Mouse (Mus musculus): ENCODE results near the gene Bcl2.

Bcl2 gene

DNA sequence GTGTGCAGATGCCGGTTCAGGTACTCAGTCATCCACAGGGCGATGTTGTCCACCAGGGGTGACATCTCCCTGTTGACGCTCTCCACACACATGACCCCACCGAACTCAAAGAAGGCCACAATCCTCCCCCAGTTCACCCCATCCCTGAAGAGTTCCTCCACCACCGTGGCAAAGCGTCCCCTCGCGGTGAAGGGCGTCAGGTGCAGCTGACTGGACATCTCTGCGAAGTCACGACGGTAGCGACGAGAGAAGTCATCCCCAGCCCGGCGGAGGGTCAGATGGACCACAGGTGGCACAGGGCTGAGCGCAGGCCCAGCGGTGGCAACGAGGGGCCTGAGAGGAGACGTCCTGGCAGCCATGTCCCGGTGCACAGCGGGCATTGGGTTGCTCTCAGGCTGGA, 1.7 kb downstream of the Bcl2 start:
- DNase-seq (ENCODE audit: low spot score) = no peak

DNA sequence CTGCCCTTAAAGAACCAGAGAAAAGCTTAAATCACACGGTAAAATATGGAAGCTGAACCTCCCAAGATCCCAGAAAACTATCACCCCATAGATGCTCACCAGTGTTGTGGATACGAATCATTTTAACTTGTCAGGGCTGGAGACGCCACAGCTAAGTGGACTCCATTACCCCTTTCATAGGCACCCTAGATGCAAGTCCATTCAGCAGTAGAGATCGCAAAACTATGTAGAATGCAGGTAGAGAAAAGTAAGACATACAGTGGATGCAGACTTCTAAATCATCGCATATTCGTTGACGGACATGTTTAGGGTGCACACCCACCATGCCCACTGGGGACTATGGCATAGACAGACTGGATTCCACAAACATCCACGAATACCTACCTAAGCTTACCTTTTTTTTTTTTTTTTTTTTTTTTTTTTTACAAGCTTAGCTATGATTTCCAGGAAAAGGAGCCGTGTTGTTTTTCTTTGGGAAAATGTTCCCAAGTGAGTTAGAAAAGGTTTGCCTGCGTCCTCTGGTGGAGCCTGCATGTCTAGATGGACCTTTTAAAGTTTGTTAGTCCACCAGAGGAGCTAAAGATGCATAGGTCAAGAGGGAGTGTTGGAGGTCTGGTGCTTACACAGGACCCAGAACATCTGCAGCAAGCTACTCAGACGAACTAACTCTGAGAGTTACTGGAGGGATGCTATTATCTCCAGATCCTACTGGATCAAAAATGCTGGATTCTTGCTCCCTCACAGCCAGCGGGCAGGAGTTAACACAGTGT, 2.5 kb downstream of the Bcl2 start:
- no peak for DNase-seq (ENCODE audit: low spot score)

DNA sequence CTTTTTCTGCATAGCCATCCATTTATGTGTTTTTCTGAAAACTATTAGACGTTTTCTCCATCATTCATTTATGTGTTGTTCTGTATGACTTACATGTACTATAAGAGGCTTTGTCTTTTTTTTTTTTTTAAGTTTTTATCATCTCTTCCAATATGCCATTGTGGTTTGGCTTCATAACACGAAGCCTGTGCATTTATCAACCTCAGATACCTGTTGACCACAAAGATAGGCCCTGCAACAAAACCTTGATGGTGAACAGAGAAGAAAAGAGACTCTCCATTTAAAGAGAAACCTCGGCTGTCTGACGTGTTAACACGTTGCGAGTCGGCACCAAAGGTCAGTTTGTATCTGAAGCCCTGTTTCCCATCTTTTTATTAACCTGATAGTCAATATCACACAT, 3.9 kb downstream of the Bcl2 start:
- no peak for DNase-seq (ENCODE audit: low spot score)

- DNase-seq (ENCODE audit: low spot score) = no peak
Observed at GRCm38 (mm10) chr1:106707036-106707880, 6.8 kb downstream of the Bcl2 start.

- no peak for DNase-seq (ENCODE audit: low spot score)
Observed at GRCm38 (mm10) chr1:106703183-106703582, 10.9 kb downstream of the Bcl2 start.

DNA sequence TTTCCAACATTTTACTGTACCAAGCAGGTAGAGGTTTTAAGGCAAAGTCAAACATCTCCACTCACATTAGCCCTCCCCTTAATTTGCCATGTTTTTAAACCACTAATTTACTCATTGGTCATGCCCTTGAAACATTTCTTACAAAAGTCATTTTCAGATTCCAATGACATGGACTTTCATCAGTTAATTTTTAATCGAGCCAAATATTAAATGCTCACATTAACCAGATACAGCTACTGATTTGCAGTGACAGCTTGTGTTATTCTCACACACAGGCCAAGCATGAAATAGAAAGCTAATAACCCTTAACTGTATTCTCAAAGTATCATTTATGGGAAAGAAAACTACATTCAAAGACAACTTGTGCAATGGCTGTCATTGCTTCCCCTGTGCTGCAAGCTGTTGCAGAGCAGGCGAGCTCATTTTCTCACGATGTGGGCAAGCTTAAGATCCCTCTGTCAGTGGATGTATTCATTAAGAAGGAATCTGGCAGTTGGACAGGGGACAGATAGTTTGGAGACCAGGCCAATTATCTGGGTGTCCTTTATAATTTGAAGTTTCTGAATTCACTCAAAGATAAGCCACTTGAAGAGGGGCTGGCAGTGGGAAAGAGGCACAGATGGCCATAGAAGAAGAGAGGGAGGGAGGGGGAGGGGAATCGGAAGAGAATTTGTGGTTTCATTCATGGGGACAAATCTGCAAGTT, 11.5 kb downstream of the Bcl2 start:
- no peak for DNase-seq (ENCODE audit: low spot score)

DNA sequence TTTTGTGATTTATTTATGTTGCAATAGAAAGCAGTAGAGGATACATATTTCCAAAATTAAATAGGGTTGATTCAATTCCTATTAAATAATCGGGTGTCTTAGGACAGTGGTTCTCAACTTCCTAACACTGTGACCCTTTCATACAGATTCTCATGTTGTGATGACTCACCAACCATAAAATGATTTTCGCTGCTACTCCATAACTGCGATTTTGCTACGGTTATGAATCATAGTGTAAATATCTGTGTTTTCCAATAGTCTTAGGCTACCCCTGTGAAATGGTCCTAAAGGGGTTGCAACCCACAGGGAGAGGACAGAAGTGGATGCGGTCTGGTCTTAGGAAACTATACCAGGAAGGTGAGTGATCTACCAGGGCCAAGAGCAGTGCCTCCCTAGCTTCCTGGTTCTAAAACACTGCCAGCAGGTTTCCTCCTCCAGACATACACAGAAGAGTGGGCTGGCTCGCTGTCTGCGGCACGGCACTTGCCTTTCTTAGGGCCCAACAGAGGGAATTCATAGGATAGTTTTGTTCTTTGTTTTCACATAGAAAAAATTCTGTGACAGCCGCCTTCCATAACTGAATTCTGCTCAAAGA, 13.5 kb downstream of the Bcl2 start:
- no peak for DNase-seq (ENCODE audit: low spot score)

GRCm38 (mm10) chr1:106696472-106696871, 17.6 kb downstream of the Bcl2 start:
- DNase-seq (ENCODE audit: low spot score) = no peak

DNA sequence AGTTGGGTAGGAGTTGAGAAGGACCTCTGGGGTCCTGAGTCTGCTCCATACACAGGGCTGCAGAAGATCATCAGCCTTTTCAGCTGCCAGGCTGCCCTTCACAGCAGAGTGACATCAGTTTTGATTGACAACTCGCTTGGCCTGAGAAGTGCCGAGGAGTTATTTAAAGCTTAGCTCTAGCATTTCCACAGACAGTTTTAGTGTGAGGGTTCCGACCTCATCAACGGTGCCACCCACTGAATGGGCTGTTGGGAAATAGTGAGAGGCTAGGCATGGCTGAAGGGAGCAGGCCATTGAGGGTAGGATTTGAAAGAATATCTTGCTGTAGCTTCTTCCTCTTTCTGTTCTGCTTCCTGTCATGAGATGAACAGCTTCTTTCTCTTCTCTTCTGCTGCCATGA, 18.4 kb downstream of the Bcl2 start:
- DNase-seq (ENCODE audit: low spot score) = peak; percentile 52

DNA sequence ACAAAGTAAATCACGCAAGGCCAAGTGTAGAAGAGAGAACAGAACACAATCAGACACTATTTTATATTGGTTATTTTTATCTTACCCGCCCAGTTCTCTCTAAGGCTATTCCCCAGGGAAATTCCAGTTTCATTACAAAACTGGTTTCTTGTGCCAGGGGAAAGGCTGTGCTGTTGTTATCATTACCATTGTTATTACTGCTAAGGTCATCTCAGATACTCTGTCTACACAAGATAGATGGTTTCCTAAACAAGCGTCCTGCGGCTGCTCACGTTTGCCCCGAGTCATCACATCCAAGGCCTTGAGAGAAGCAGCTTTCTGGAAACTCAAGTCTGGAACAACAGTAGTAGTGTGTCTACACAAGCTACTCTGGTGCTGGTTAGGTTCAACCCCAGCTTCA, 19.8 kb downstream of the Bcl2 start:
- peak; percentile 77 for DNase-seq (ENCODE audit: low spot score)

DNA sequence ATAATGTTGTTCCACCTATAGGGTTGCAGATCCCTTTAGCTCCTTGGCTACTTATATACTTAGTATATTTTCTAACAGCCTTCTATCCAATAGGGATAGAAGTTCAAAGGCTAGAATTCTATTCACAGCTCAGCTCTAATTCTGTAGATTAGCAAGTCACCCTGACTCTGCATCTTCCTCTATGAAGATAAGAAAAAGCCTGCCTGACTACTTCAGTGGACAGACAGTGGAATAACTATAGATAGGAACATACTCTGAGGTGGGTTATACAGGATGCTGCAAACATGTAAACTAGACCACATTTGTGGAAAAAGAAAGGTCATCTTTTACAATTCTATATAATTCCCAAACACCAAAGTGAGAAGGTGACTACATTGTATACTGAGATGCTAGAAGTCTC, 21.5 kb downstream of the Bcl2 start:
- no peak for DNase-seq (ENCODE audit: low spot score)

GRCm38 (mm10) chr1:106690887-106691286, 23.2 kb downstream of the Bcl2 start:
- no peak for DNase-seq (ENCODE audit: low spot score)

GRCm38 (mm10) chr1:106688161-106688516, 25.9 kb downstream of the Bcl2 start:
- DNase-seq (ENCODE audit: low spot score) = no peak

DNA sequence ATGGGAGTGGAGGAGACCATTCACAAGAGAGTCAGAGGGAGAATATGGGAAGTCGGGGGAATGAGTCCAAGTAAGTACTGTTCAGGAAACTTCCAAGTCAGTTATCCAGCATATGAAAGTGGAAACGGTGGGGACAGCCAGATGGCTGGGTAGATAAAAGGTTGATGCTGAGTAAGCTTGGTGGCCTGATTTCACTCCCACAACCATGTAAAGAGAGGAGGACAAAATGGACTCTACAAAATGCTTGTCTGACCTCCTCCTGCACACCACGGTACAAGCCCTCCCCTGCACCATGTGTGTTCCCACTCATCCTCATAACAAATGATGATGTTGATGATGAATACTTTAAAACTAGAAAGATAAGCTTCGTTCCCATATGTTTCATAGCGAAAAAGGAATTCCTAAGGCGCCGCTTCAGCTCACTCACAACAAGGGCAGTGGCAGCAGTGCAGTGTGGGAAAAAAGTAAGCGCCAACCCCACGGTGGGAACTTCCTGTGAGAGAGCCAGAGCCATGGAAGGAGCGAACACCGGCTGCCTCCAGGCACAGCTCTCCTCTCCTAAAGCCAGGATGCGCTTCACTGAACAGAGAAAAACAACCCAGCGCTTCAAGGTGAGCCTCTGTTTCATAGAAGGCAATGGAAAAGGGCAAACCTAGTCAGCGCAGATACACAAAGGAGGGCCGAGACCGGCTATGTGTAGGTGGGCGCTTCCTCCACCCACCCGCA, 26.5 kb downstream of the Bcl2 start:
- DNase-seq (ENCODE audit: low spot score) = no peak

- DNase-seq (ENCODE audit: low spot score) = no peak
Observed at GRCm38 (mm10) chr1:106685702-106686101, 28.4 kb downstream of the Bcl2 start.

- no peak for DNase-seq (ENCODE audit: low spot score)
Observed at GRCm38 (mm10) chr1:106684546-106684945, 29.5 kb downstream of the Bcl2 start.

GRCm38 (mm10) chr1:106682829-106683228, 31.2 kb downstream of the Bcl2 start:
- no peak for DNase-seq (ENCODE audit: low spot score)

GRCm38 (mm10) chr1:106679800-106680515, 34.1 kb downstream of the Bcl2 start:
- no peak for DNase-seq (ENCODE audit: low spot score)

GRCm38 (mm10) chr1:106678060-106678478, 36.0 kb downstream of the Bcl2 start:
- DNase-seq (ENCODE audit: low spot score) = no peak

- peak; percentile 22 for DNase-seq (ENCODE audit: low spot score)
Observed at GRCm38 (mm10) chr1:106666140-106667088, 47.7 kb downstream of the Bcl2 start.
